Mouse (Mus musculus) liver, postnatal 0 days (tissue): ENCODE results near the gene Pef1. TPM values are rescaled to one million over a fixed set of nuclear protein-coding genes. Genes with fewer than 3 reads are reported as not detected.

ENCODE experiments used
- ATAC-seq: fragments of 200-750 bp; cut with Nextera tagmentation; 2 replicates; pipeline ENCODE4 v1.8.0; 2017; ENCODE audit warnings: mild to moderate bottlenecking, moderate library complexity
- DNase-seq: peaks from one replicate; pipeline ENCODE4 v3.0.0-alpha.2; 2016
- H3K27ac ChIP-seq: fragments of 300-500 bp; sonication (generic); 2 replicates; pipeline ENCODE4 v1.5.1; 2014; ENCODE audit warnings: antibody characterized with exemption, moderate library complexity, mild to moderate bottlenecking, low read depth
- H3K27me3 ChIP-seq: fragments of 300-500 bp; sonication (generic); 2 replicates; pipeline ENCODE4 v1.6.1; 2014; ENCODE audit warnings: low read length, control low read depth, mixed read lengths; ENCODE audit not compliant: insufficient read depth
- H3K36me3 ChIP-seq: fragments of 300-500 bp; sonication (generic); replicated peaks from 2 replicates; pipeline ENCODE4 v1.6.1; 2014; ENCODE audit warnings: mild to moderate bottlenecking, control low read depth, low read length, moderate library complexity, mixed read lengths; ENCODE audit not compliant: insufficient read depth
- H3K4me1 ChIP-seq: fragments of 300-500 bp; sonication (generic); 2 replicates; pipeline ENCODE4 v1.6.1; 2014; ENCODE audit warnings: antibody characterized with exemption, mild to moderate bottlenecking, control low read depth; ENCODE audit not compliant: insufficient read depth
- H3K4me2 ChIP-seq: fragments of 300-500 bp; sonication (generic); 2 replicates; pipeline ENCODE4 v1.6.1; 2014; ENCODE audit warnings: low read depth, mild to moderate bottlenecking, low read length, moderate library complexity, mixed read lengths
- H3K4me3 ChIP-seq: fragments of 300-500 bp; sonication (generic); 2 replicates; pipeline ENCODE4 v1.5.1; 2014; ENCODE audit warnings: low read depth, low read length
- H3K9ac ChIP-seq: fragments of 300-500 bp; sonication (generic); replicated peaks from 2 replicates; pipeline ENCODE4 v1.6.1; 2014; ENCODE audit warnings: mild to moderate bottlenecking, moderate library complexity
- H3K9me3 ChIP-seq: fragments of 300-500 bp; sonication (generic); 2 replicates; pipeline ENCODE4 v1.6.1; 2016; ENCODE audit warnings: mild to moderate bottlenecking, control low read depth, low read length, mixed read lengths
- CTCF ChIP-seq: sonication (generic); IDR thresholded peaks from 2 replicates; pipeline ENCODE4 v1.5.1; 2016; ENCODE audit warnings: antibody characterized with exemption, low read depth
- EP300 ChIP-seq: IDR thresholded peaks from 2 replicates; pipeline ENCODE4 v1.6.1; 2016; ENCODE audit warnings: antibody characterized with exemption, low read depth, mild to moderate bottlenecking
- WGBS: fragments of 180-500 bp; shearing (Covaris S2); extraction: QIAGEN DNeasy Blood & Tissue Kit; methylation state at CpG from one replicate; pipeline ENCODE4 v1.1.7; 2014; ENCODE audit not compliant: insufficient replicate concordance; 5-methylcytosine and 5-hydroxymethylcytosine counted together
- polyA plus RNA-seq: library from polyadenylated mRNA; unstranded; fragments of >200 nt; fragmentation: Nextera tagmentation; extraction: Ambion mirVana; gene quantifications from 2 replicates; pipeline ENCODE4 v1.2.1, GENCODE M21; 2015

The Pef1 gene
- polyA plus RNA-seq, 1 experiment from 2014 or later = 26.0 TPM

- ATAC-seq (no peak), DNase-seq (no peak)
- no peak overlapping the region for H3K4me3 ChIP-seq
- no peak overlapping the region for H3K4me2 ChIP-seq
- no peaks in the 10 kb centered on the region for H3K9me3 ChIP-seq
- no peak for TF ChIP-seq CTCF
- TF ChIP-seq EP300 = no peak
- H3K27me3 ChIP-seq = peaks cover 12% of the 10 kb centered on the region; the same call in 1 of the 2 replicates
- H3K9ac ChIP-seq = no peak overlapping the region
- 61% methylated on average over 17 of the region's 17 CpGs for WGBS
- no peaks in the 10 kb centered on the region for H3K36me3 ChIP-seq
- H3K4me1 ChIP-seq = no peaks in the 10 kb centered on the region
- no peak overlapping the region for H3K27ac ChIP-seq
Observed at GRCm38 (mm10) chr4:130074761-130075515, 27.4 kb upstream of the Pef1 start.

DNA sequence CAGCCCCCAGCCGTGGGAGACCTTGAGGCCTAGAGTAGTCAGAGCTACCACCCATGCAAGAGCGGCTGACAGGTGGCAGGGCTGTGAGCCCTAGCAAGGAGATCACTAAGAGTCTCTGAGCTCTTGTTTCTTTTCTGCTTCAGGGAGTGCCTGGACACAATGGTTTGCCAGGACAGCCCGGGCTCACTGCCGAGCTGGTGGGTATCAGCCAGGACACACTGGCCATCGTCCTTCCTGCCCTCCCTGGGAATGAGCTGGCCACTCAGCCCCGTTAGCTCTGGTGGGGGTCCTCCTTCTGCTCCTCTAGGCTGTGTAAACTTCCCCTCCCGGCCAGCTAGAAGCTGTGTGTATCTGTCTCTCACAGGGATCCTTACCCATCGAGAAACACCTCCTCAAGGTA lies 25.5 kb upstream of the Pef1 start:
- TF ChIP-seq CTCF (no peak), EP300 (no peak)
- 43% methylated on average over 8 of the region's 8 CpGs for WGBS
- no peak for ATAC-seq

GRCm38 (mm10) chr4:130078816-130079485 lies 23.4 kb upstream of the Pef1 start:
- H3K27me3 ChIP-seq = peaks cover 12% of the 10 kb centered on the region; the same call in 1 of the 2 replicates
- 60% methylated on average over 17 of the region's 17 CpGs for WGBS
- ATAC-seq (no peak), DNase-seq (no peak)
- TF ChIP-seq EP300 (no peak), CTCF (no peak)
- H3K27ac ChIP-seq = no peak overlapping the region
- H3K4me2 ChIP-seq = no peak overlapping the region
- no peaks in the 10 kb centered on the region for H3K4me1 ChIP-seq
- no peaks in the 10 kb centered on the region for H3K36me3 ChIP-seq
- no peak overlapping the region for H3K4me3 ChIP-seq
- H3K9ac ChIP-seq = no peak overlapping the region
- H3K9me3 ChIP-seq = no peaks in the 10 kb centered on the region

More for the DNA sequence above, 25.5 kb upstream of the Pef1 start:
- no peaks in the 10 kb centered on the region for H3K36me3 ChIP-seq
- no peak overlapping the region for H3K9ac ChIP-seq
- no peaks in the 10 kb centered on the region for H3K9me3 ChIP-seq
- H3K4me1 ChIP-seq = no peaks in the 10 kb centered on the region
- H3K27ac ChIP-seq = no peak overlapping the region
- peaks cover 12% of the 10 kb centered on the region; the same call in 1 of the 2 replicates for H3K27me3 ChIP-seq
- DNase-seq = no peak
- H3K4me3 ChIP-seq = no peak overlapping the region
- no peak overlapping the region for H3K4me2 ChIP-seq

- ATAC-seq (no peak), DNase-seq (no peak)
- Histone ChIP-seq H3K4me1 (no peaks in the 10 kb centered on the region), H3K27ac (no peak overlapping the region), H3K36me3 (no peaks in the 10 kb centered on the region), H3K9ac (no peak overlapping the region), H3K4me3 (no peak overlapping the region), H3K4me2 (no peak overlapping the region), H3K9me3 (no peaks in the 10 kb centered on the region), H3K27me3 (peaks cover 12% of the 10 kb centered on the region; the same call in 1 of the 2 replicates)
- 50% methylated on average over 3 of the region's 3 CpGs for WGBS
- no peak for TF ChIP-seq EP300
- no peak for TF ChIP-seq CTCF
Observed at GRCm38 (mm10) chr4:130079521-130079920, 22.8 kb upstream of the Pef1 start.

- H3K36me3 ChIP-seq = no peaks in the 10 kb centered on the region
- no peak overlapping the region for H3K9ac ChIP-seq
- no peaks in the 10 kb centered on the region for H3K4me1 ChIP-seq
- ATAC-seq (no peak), DNase-seq (no peak)
- H3K4me3 ChIP-seq = no peak overlapping the region
- H3K4me2 ChIP-seq = no peak overlapping the region
- no peaks in the 10 kb centered on the region for H3K9me3 ChIP-seq
- H3K27ac ChIP-seq = no peak overlapping the region
- peaks cover 10% of the 10 kb centered on the region; the same call in 1 of the 2 replicates for H3K27me3 ChIP-seq
- 56% methylated on average over 19 of the region's 19 CpGs for WGBS
- TF ChIP-seq CTCF = no peak
- TF ChIP-seq EP300 = no peak
Observed at GRCm38 (mm10) chr4:130081345-130082190, 20.8 kb upstream of the Pef1 start.

DNA sequence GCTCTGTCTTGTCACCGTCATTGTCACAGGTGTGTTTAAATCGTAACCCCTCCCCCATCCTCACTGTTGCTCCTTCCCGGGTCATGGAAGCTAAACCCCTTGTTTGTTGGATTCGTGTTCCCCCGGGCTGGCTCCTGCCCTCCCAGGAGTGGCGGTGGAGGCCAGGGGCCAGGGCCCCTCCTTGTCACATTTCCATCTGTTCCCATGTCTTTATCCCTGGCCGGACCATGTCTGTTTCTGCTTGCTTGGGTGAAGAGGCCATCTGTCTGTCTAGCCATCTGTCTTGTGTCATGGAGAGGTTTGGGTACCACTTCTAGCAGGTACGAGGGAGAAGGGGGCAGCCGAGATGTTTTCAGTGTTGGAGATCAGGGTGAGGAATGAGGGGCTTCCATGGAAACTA lies 20.1 kb upstream of the Pef1 start:
- no peak overlapping the region for H3K4me2 ChIP-seq
- no peak overlapping the region for H3K9ac ChIP-seq
- H3K27me3 ChIP-seq = peaks cover 9% of the 10 kb centered on the region; the same call in 1 of the 2 replicates
- H3K9me3 ChIP-seq = no peaks in the 10 kb centered on the region
- no peak overlapping the region for H3K27ac ChIP-seq
- no peaks in the 10 kb centered on the region for H3K4me1 ChIP-seq
- TF ChIP-seq EP300 (no peak), CTCF (no peak)
- 54% methylated on average over 9 of the region's 9 CpGs for WGBS
- DNase-seq (no peak), ATAC-seq (no peak)
- H3K4me3 ChIP-seq = no peak overlapping the region
- H3K36me3 ChIP-seq = no peaks in the 10 kb centered on the region
